Mouse (Mus musculus): ENCODE results near the gene Sbno2. TPM values are rescaled to one million over a fixed set of nuclear protein-coding genes. Genes with fewer than 3 reads are reported as not detected.

Gene Sbno2
- polyA plus RNA-seq, 2 experiments from 2014 or later, result 28.4 to 54.8 TPM

- ATAC-seq, result peak; percentile 67
These were observed 72.4 kb downstream of the Sbno2 start for GRCm38 (mm10) chr10:80032799-80033480.

GRCm38 (mm10) chr10:80030736-80031135, 74.6 kb downstream of the Sbno2 start:
- ATAC-seq, result no peak

DNA sequence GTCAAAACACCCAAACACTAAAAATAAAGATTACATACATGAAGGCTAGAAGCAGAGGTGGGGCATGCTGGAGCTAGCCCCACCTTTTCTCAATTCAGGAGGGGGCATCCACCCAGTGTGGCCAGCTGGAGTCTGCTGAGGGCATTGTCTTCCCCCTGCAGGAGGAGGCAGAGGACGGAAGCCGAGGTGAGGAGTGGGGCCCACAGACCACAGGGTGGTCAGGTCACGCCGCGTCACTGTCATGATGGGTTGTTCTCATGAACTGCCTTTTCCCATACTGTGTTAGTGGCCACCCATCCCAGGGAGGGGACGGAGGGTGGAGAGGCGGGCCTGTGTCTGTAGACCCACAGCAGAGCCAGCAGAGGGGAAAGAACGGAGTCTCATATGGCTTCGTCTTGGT, 75.2 kb downstream of the Sbno2 start:
- ATAC-seq, result no peak

GRCm38 (mm10) chr10:80028521-80028846, 76.9 kb downstream of the Sbno2 start:
- ATAC-seq, result no peak

DNA sequence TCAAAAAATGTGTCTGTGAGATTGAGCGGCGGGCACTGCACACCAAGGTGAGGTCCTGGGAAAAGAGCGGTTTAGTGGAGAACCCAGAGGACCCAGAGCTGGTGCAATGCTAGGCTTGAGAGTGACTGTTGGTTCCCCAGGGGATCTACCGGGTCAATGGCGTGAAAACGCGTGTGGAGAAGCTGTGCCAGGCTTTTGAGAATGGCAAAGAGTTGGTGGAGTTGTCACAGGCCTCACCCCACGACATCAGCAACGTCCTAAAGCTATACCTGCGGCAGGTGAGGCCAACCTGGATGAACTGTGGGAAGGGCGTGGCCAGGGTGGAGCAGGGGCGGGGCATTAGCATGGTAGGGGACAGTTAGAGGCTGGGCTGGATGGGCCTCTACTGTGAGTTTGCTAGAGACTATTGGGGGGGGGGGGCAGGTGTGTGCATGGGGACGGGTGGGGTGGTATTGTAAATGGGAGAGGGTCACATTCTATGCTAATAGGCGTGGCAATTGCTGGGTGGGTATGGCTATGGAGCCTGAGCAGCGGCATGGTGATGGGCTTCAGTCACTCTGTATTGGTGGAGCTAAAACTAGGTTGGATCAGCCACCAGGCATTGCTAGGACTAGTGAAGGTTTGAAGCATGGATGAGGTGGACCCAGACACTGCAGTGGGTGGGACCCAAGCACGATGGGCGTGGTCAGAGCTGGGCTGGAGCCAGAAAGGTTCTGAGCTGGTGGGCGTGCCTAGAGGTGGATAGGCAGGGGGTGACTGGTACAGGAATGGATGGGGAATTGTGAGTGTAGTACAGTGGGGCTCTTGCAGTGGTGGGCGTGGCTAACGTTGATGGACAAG, 77.5 kb downstream of the Sbno2 start:
- ATAC-seq, result no peak

DNA sequence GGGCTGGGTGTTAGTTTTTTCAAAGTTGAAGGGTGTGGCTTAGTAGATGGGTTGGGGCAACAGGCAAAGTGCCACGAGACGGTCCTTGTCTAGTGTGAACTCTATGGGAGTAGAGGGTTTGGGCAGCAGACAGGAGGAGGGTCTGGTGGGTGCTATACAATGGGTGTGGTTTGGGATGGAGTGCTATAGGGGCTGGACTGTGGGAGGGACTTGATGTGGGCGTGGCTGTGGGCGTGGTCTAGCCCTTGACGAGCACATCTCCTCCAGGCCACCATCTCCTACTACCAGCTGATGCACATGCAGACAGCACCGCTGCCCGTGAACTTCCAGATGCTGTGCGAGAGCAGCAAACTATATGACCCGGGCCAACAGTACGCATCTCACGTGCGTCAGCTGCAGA, 79.5 kb downstream of the Sbno2 start:
- no peak for ATAC-seq

DNA sequence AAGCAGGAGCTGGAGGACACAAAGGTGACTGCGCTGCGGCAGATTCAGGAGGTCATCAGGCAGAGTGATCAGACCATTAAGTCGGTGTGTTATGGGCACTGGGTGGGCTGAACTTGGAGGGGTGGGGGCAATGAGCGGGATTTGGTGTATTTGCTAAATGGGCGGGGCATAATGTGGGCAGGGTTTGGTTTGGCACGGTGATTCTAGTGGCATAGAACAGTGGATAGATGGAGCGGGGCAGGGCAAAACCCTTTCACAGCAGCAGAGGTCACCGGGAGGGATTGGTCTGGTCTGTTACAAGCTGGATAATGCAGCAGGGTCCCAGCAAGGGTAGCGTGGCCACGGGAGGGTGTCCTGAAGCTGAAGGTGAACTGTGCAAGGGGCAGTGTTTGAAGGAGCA, 79.9 kb downstream of the Sbno2 start:
- no peak for ATAC-seq

DNA sequence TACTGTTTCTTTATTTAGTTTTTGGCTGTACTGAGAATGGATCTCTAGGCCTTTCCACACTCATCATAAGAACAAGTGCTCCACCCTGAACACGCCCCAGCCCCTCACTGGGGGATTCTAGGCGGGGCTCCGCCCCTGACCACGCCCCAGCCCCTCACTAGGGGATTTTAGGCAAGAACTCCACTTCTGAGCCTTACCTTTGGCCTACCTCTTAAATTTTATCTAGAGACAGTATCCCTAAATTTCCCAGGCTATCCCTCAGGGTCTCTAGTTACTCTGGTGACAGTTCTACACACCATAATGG, 80.4 kb downstream of the Sbno2 start:
- ATAC-seq, result no peak

DNA sequence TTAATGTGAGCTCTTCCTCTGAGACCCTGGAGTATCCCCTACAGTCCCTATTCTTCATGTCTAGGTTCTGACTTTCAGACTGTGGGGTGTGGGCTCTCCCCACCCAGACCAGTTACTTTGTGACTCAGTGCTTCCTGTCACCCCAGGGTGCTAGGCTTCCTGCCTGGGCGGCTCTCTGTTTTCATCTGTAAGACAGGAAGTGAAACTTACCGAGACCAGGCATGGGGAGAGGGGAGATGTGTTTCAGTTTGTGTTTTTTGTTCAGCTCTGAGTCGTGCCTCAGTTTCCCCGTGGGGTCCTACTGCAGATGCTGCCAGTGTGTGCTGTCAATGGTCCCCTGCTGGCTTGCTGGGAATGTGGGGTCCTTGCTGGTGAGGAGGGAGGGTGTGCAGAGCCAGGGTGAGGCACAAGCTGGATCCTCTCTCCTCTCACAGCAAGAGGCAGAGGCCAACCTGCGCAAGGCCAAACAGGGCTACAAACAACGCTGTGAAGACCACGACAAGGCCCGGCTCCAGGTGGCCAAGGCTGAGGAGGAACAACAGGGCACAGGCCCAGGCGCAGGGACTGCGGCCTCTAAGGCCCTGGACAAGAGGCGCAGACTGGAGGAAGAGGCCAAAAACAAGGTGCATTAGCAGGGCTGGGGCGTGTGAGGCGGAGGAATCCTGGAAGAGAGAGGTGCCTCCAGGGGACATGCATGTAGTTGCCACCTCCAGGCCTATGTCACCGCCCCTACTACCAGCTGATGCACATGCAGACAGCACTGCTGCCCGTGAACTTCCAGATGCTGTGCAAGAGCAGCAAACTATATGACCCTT, 80.9 kb downstream of the Sbno2 start:
- ATAC-seq, result peak; percentile 88

DNA sequence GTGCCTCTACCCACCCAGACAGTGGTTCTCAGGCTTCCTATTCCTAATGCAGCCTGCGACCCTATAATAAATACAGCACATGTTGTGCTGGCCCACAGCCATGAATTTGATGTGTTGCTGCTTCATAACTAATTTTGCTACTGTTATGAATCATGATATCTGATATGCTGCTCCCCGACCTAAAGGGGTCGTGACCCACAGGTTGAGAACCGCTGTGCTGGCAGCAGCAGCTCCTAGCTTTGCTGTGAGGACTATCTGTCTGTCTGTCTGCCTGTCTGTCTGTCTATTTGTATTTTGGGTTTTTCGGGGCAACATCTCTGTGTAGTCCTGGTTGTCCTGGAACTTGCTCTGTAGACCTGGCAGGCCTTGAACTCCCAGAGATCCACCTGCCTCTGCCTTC, 81.6 kb downstream of the Sbno2 start:
- ATAC-seq, result peak; percentile 23

- no peak for ATAC-seq
These were observed 82.6 kb downstream of the Sbno2 start for GRCm38 (mm10) chr10:80022806-80023205.

DNA sequence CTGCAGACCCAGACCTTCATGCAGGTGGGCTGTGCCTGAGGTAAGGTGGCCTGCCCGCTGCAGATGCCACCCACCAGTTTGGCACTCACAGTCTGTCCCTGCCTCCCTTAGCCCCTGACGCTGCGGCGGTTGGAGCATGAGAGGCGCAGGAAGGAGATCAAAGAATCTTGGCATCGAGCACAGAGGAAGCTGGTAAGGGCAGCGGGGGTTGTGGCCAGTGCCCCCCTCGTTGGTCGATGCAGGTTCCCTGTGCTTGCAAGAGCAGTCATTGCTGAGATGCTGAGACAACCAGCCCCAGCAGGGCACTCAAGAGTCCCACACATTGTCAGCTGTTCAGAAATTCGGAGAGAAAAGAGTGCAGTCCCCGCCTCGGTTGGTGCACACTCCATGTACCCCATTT, 83.2 kb downstream of the Sbno2 start:
- no peak for ATAC-seq

DNA sequence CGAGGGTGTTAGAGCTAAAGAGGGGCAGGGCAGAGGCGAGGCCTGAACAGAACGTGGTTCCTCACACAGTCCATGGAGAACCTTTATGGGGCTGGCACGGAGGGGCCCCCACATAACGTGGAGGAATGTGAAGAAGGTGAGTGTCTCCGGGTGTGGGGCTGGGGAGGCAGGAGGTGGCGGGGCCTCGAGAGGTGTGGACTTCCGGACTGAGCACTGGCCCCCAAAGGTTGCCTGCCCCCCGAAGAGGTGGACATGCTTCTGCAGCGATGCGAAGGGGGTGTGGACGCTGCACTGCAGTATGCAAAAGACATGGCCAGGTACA, 84.1 kb downstream of the Sbno2 start:
- ATAC-seq, result no peak

DNA sequence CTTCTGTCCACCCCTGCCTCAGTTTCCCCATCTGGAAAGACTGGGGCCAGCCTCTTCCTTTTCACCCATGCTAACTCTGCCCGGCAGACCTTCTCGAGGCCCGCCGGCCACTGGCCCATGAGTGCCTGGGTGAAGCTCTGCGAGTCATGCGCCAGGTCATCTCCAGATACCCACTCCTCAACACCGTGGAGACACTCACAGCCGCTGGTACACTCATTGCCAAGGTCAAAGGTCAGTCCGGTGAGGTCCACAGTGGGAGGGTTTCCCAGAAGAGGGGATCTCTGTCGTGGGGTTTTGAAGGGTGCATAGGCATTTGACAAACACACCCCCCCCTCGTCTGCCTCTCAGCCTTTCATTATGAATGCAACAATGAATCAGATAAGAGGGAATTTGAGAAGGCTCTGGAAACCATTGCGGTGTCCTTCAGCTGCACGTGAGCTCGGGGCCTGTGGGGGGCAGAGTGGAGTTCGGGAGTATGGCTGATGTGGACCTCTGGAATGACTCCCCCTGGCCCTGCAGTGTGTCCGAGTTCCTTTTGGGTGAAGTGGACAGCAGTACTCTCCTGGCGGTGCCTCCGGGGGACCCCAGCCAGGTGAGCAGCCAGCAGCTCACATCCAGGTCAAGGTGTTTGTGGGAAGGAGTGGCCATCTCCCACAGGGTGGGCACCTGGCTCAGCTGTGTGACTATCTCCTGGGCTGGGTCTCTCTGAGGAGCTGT, 84.6 kb downstream of the Sbno2 start:
- ATAC-seq, result no peak

DNA sequence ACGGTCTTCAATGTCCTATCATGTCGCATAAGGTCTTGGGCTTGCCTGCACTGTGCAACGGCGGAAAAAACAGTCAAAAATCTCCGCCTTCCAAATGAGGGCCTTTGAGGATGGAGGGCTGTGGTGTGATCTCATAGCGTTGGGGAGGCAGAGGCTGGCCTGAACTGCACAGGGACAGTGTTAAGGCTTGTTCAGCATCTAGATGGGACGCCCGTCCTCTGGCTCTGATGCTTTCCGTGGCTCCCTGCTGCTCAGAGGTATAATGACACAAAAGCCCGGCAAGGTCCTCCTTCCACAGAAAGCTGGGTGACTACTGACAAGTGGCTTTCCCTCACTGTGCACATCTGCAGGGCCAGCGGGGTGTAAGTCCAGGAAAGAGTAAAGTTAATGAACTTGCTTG, 85.2 kb downstream of the Sbno2 start:
- no peak for ATAC-seq

DNA sequence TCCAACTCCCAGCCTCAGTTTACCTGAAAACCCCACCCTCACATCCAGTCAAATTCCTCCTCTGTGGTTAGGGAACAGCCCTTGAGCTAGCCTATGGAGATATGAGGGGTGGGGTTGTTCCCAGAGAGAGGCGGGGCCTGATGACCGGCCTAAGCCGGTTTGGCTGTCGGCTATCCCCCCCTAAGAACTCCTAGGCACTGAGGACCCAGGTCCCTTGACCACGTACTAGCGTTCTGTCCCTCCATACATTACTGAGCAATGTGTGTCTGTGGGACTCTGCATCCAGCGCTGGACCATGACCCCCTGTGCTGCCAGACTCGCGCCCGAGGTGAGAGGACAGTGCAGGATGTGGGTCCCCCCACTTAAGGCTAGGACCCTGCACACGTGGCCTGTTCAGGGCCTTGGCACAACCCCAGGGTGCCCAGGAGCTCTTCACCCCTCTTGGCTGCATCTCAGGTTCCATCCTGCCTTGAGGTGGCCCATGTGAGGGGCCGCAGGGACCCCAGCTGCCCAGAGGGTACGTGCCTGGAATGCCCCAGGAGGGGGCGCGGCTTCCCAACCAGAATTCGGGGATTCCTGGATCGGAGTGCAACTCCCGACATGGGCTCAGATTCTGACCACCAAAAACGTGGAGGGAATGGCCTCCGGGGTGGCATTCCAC, 85.8 kb downstream of the Sbno2 start:
- ATAC-seq, result no peak

GRCm38 (mm10) chr10:80018739-80019297, 86.6 kb downstream of the Sbno2 start:
- ATAC-seq, result peak; percentile 21

DNA sequence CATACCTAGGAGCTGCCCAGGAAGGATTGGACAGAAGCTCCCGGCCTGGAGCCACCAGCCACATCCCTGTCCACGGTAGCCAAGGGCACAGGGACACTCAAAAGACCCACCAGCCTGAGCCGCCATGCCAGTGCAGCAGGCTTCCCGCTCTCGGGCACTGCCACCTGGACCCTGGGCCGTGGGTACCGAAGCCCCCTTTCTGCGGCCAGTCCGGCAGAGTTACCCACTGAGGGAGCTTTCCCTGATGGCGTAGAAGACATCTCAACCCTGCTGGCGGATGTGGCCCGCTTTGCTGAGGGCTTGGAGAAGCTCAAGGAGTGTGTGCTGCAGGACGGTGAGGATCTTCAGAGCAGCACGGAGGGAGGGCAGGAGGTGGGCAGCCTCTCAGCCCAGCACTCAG, 87.6 kb downstream of the Sbno2 start:
- ATAC-seq, result no peak

GRCm38 (mm10) chr10:80017361-80017760, 88.0 kb downstream of the Sbno2 start:
- peak; percentile 60 for ATAC-seq

DNA sequence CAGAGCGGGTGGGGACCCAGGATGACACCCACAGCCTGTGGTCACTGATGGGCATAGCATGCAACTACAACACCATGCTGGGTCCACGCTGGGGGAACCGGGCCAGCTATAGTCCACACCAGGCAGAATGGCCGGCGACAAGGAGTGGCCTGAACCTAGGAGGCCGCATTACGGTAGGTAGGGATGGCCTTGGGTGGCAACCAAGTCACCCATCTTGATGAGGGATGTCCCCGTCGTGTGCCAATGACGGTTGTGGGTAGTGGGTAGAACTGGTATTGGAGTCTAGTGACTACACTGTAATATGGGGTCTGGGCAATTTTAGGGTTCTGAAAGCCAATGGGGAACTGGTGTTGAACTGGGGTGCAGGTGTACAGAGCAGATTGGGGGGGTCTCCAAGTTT, 88.4 kb downstream of the Sbno2 start:
- ATAC-seq, result peak; percentile 28

GRCm38 (mm10) chr10:80016511-80016910, 88.9 kb downstream of the Sbno2 start, which contains the start of gene Arhgap45:
Arhgap45 (plus strand) TSS chr10:80016653.
- peak; percentile 86 for ATAC-seq

DNA sequence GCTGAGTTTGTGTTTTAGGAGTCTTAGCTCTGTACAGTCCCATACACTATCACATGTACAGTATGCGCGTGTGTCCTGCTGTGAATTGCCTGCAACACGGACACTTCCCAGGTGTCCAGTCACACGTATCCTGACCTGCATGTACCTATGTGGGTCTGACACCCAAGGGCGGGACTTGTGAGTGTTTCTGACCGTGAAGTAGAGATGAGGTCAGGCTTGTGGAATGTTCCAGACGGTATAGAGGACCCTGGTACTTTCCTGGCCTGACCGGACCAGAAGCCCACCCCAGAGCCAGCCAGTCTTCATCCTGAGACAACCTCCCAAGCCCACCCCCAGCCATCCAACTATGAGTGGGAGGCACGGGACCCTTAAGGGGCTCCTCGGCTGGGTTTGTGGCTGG, 89.8 kb downstream of the Sbno2 start:
- no peak for ATAC-seq

All from CD4-positive, CD25-positive, alpha-beta regulatory T cell, adult 4 months (primary cell).